Mouse (Mus musculus) left cerebral cortex, postnatal 4 days (tissue): ENCODE data around the gene Styk1. TPM values are rescaled to one million over a fixed set of nuclear protein-coding genes. Genes with fewer than 3 reads are reported as not detected.

ENCODE experiments used
- DNase-seq: peaks from one replicate; pipeline ENCODE4 v3.0.0-alpha.2; 2022
- intact Hi-C: fragments of 180-260 bp; cut with DNase I; formaldehyde crosslinking; loops from one replicate; pipeline ENCODE4 v1.15.1; 2025
- total RNA-seq, 2 experiments: library from RNA; stranded (reverse); gene quantifications; 2 replicates each; pipeline ENCODE4 v1.2.3; 2021

Gene Styk1
- total RNA-seq, 2 experiments from 2014 or later: 6.6 to 6.7 TPM

DNA sequence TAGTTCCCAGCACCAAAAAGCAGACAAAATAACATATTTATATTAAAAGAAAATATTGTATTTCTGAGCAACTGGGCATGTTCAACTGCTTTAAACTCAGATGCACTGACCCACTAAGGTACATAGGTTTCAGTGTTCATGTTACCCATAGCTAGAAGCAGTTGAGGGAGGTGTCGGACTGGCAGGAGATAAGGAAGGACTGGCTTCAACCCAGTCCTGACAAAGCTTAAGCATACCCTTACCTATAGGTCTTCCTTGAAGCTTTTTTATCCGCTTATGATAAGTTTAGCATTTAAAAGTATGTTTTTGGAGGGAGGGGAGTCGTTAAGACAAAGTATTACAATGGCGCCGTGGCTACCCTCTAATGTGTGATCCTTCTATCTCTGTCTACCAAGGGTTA lies 17.4 kb upstream of the Styk1 start:
- DNase-seq: no peak
- intact Hi-C loops: no loop called here

DNA sequence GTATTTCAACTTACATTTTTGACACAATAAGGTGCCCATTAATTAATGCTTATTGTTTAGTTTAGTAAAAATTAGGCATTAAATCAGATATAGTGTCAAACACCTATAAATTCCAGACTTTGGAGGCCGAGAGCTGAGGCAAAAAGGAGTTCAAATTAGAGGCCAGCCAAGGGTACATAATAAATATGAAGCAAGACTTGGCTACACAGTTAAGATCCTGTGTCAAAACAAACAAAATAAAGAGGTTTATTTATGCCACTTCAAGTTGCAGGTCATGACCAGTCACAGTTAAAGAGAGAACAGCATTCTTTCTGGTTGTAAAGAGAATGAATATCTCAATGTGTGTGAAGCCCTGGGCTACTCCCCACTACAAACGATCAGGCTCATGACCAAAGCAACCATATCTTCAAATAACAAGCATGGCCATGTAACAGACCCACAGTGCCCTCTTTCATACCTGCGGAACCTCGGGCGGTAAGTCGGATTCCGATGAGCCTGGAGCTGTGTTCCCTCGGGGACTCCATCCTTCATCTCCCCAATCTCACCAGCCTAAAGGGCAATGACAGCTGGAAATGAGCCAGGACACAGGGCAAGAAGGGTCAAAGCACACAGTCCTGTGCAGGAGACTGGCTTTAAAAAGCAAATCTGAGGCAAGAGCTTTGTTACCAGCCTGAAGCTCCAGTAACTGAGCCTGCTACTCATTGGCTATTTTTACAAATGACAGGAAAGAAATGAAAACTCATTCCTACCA lies 16.6 kb upstream of the Styk1 start:
- intact Hi-C loops: loop anchor here (5.0 kb wide), 1 partner anchor 47 kb away; no protein-coding TSS in a partner anchor
- no peak for DNase-seq

DNA sequence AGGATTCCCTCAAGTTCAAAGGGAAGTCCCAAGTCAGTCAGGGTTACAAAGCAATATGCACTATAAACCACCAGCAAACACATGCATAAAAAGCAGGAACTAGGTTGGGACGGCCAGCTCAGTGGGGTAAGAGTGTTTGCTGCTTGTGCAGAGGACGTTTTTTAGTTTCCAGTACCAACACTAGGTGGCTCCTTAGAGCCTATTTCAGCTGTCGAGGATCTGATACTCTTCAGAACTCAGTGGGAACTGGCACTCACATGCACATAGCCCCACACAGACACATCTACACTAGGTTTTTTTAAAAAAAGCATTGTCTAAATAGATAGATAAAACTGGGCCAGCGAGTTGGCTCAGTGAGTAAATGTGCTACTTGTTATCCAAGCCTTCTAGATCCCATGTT lies 13.7 kb upstream of the Styk1 start:
- intact Hi-C loops: loop anchor here (5.0 kb wide), 1 partner anchor 50 kb away; no protein-coding TSS in a partner anchor
- DNase-seq: no peak

DNA sequence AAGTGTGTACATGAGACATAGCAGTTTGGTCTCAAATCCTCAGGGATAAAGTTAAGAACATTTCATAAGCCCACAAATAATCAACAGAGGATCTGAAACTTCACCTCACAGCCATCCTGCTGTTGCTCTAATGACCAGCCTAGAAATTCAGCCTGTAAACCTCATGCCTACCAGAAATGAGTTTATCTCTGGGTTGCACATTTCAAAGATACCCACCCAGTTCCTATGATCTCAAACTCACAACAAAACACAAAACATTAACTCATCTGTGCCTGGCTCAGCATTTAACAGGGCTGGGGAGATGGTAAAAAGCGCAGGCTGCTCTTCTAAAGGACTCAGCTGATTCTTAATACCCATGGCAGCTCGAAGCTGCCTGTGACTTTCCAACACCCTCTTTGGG lies 11.0 kb upstream of the Styk1 start:
- DNase-seq: no peak
- intact Hi-C loops: no loop called here

DNA sequence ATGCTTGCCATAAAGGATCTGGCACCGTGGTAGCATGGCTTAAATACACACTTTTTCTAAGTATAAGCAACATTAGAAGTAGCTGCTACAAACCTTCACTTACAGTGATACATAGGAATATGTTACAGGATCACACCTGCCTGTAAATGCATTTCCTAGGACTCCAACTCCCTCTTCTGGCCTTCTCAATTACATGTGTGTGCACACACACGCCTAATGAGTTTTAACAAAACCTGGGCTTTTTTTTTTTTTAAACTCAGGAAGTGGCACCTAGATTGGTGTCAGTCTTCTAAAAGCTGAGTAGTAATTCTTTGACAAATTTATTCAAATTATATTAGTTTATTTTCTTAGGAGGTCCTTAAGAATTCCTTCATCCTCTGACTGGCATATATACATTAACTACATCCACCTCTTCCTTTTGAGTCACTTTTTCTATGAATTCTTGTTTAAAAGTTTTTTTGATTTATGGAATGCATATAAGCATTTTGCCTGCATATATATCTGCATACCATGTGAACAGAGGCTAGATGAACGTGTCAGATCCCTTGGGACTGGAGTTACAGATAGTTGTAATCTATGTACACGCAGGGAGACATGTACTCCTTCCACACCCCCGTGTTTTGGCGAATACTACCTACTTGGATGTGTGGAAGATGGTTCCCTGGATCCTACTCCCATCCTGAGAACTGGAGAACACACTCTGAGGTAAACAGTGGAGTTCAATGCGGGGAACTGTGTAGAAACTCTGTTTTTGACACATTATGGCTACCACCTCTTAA lies 9.8 kb upstream of the Styk1 start:
- intact Hi-C loops: no loop called here
- DNase-seq: no peak

DNA sequence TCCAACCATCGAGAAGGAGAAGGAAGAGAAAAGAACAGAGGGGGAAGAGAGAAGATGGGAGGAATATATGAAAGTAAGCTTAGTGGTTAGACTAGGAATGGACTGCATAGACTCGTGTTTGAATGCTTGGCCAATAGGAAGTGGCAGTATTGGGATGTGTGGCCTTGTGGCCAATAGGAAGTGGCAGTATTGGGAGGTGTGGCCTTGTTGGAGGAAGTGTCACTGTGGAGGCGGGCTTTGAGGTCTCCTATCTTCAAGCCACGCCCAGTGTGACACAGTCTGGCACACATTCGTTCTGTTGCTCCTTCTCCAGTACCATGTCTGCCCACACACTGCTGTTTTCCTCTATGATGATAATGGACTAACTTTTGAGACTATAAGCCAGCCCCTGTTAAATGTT lies 7.3 kb upstream of the Styk1 start:
- DNase-seq: peak; percentile 6

DNA sequence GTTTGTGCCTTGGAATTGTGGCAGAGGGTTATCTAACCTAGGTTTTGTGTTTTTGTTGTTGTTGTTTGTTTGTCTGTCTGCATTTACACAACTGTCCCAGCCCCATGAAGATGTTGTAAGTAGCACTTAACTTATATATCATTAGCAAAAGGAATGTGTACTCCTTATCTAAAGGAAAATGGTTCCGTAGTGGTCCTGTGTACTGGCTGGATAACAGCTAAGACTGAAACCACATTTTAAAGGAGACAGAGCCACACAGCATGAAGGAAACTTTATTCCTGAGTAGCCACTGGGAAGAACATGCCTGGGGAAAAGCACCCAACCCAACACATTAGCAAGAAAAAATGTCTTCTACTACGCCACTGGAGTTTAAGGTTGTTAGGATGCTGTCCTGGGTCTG lies 6.1 kb upstream of the Styk1 start:
- intact Hi-C loops: no loop called here
- DNase-seq: no peak

More for the DNA sequence above, 7.3 kb upstream of the Styk1 start:
- intact Hi-C loops: no loop called here

DNA sequence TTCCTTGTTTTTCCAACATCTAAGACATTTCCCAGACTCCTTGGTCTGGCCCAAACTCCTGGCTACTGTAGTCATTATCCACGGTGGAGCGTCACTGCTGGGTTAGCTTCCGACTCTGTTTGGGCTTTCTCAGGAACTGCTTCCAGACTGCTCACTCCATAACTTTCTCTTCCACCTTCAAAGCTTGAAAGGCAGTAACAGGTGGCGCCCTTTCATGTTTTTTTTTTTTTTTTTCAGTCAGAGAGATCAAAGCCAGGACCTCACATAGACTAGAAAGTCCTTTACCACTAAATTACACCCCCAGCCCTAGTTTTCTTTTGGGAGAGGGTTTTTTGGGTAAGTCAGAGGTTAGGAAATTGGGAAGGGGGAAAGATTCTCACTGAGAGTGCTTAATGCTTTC lies 1.5 kb upstream of the Styk1 start:
- no peak for DNase-seq
- intact Hi-C loops: no loop called here

DNA sequence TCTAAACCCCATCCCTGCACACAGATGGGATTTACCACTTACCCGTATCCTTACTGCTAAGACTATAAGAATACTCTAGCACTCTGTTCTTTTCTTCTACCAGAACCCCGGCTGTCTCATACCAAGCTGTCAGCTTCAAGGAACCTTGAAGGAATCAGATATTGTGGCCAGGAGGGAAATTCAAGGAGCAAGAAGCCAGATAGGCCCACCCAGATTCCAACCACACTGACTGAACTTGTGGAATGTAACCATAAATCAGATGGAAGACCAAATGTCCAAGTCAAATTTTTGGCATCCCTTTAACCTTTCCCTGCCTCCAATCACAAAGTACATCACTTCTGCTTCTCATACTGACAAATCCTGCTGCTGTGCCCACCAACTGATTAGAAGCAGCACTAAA lies 6.4 kb downstream of the Styk1 start:
- DNase-seq: no peak
- intact Hi-C loops: no loop called here

DNA sequence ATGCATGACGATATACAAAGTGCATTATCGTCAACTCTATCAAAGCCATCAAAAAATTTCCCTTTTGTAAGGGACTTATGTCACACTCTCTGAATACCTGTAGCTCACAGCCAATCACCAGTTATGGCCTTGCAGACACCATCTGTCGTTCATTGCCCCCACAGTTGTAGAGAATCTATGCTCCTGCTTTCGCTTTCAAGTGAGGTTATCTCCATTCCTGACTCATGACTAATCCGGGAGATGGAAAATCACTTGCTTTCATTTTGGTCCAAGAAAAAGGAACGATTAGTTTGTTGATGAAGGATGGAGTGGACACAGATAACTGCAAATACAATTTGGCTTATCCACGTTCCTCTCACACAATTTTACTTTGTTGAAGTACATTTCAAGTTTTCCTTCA lies 9.1 kb downstream of the Styk1 start:
- intact Hi-C loops: no loop called here
- DNase-seq: no peak

DNA sequence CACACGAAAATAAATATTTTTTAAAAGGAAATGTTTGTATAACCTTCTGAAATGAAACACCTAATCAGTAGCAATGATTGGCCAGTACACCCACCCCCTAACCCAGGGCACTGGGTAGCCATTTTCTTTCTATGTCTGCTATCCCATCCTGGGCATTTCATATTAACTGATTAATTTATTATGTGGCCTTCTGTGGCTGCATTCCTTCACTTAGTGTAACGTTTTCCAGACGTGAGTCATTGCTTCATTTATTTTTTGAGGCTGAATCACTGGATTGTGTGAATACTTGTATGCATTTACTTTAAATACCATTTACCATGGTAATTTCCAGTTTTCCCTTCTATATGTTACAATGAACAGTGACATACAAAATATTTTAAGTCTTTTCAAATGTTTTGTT lies 13.3 kb downstream of the Styk1 start:
- intact Hi-C loops: no loop called here
- DNase-seq: no peak

DNA sequence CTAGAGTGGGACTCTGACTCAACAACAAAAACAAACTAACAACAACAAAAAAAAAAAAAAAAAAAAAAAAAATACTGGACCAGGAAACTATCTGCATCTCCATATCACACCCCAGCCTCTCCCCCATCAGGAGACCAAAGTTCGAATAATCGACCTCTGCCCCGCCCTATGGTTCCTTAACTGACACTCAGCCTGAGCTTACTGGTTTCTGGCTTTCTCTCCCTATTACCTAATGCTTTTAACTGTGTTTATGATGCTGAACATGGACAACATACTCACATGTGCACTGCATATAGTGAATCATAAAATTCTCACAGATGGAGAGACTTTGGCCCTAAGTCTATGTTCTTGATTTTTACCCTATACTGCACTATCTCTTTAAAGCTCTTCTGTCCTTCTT lies 14.1 kb downstream of the Styk1 start:
- intact Hi-C loops: no loop called here
- no peak for DNase-seq

DNA sequence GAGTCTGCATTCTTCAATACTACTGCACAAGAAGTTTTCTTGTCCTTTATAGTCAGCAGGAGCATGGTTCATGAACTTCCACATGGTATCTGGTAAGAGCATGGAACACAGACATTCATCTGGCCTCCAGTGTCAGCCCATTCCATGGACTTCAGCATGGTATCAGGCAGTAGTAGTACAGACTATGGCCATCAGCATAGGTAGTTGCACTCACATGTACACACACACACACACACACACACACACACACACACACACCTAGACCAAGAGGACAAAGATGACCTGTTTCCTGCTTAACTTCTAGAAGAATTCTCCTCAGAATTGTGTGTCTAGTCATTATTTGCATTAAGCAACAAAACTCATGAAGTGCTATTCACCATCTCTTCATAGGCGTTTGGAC lies 14.6 kb downstream of the Styk1 start:
- intact Hi-C loops: no loop called here
- no peak for DNase-seq

DNA sequence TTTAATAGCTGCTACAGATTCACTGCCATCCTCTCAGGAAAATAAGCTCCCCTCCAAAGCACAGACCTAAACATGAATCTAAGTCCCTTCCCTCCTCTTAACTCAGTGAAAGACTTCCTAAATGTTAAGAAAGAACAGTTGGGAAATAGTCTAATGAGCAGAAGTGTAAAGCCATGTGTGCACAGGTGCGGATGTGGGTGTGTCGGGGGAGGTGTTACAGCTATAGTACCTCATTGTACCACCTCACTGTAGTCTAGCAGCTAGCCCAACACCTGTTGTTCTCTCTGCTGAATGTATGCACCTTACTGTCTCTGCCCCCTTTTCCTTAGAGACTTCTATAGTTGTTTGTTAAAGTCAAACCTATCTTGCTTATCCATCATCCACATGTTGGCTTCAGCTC lies 26.3 kb downstream of the Styk1 start:
- intact Hi-C loops: no loop called here

DNA sequence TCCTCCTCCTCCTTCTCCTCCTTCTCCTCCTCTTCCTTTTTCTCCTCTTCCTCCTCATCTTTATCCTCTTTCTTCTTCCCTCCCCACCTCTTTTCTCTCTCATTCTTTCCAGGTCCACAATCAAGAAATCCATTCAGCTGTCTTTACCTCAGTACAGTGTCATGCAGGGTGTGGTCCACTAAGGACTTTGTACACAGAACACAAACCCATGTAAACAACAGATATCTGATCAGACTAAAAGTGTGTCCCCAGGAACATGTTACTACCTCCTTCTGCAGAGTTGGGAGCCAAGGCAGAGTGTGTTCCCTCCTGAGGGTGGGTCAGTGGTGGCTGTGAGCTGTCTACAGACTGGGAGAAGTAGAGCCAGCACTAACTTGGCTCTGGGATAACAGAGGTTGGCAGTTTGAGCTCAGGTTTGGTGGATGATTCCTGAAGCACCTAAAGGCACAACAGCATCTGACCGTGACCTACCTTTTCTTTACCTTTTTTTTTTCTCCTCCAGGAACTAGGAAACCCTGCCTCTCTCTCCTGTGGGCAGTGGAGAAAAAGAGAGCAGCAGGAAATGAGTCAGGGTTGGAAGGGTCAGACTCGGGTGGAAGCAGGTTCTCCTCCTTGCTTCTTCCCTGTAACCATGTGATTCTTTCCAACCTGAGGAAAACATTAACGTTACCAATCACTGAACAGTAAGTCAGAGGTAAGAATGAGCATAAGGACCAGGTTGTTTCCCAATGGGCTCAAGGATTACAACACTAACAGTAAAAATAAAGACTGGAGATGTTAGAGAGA lies 31.4 kb downstream of the Styk1 start:
- intact Hi-C loops: no loop called here
- DNase-seq: no peak

More for the DNA sequence above, 26.3 kb downstream of the Styk1 start:
- no peak for DNase-seq

DNA sequence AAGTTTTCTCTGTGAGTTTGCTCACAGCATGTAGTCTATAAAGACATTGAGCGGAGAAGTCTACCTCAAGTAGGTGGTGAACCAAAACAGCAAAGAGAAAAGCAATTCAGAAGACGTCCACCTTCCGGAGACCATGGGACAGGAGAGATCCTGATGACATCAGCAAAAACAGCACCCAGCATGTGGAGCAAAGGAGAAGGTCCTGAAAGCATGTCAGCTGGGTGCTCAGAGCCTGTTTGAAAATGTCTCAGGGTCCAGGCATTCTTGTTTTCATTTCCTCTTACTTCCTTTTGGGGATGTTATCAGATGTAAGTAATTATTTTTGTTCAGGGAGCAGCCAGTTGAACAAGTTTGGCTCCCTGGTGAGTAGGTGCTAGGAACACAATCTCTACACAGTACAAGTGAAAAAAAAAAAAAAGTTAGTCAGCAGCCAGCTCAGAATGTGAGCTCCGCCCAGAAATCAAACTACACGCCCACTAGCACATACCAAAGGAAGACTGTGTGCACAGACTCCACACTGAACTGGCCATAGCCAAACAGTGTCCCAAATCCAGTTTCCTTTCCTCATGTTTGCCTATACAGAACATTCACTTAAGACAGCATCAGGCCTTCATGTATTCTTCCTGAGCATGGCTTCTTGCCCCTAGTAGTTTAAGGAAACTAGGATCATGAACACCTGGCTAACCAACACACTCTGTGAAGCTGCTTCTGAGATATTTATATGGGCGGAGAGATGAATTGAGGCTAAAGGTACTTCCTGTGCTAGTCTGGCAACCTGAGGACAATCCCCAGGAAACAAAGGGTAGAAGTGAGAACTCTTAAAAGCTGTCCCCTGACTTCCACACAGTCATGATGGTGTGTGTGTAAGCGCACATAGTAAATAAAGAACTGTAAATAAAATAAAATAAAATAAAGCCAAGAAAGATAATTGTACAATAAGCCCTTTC lies 37.0 kb downstream of the Styk1 start:
- intact Hi-C loops: no loop called here
- no peak for DNase-seq

DNA sequence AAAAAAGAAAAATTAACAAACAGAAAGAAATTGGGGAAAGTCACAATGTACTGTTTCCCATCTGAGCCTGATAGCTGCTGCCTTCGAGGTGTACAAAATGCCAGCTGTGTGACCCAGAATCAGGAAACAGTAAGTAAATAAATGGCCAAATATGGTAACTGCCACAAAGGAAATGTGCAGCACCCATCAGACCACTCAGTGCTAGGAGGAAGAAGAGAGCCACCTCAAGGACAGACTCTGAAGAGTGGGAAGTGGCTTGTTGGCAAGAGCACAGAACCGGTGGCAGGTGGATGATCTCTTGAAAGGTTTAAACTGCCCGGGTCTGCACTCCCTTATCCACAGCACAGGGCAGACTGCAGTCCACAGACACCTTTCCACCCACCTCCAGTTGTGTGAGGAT lies 45.4 kb downstream of the Styk1 start:
- no peak for DNase-seq
- intact Hi-C loops: no loop called here

DNA sequence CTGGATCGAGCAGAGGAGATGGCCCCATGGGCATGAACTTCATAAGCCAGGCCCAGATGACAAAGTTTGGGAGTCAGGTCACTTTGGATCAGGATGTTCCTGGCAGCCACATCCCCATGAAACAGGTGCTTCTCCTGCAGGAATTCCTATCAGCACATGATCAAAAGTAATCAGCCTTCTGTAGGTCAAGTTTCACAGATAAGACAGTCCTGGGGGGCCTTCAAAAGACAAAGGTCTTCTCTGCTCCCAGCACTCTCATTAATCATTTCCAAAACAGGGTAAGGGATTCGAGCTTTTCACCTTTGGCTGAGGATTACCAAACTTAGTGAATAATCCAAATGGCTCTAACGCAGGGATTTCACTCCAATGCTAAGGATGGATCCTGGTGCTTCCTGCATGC lies 48.6 kb downstream of the Styk1 start:
- no peak for DNase-seq
- intact Hi-C loops: no loop called here

DNA sequence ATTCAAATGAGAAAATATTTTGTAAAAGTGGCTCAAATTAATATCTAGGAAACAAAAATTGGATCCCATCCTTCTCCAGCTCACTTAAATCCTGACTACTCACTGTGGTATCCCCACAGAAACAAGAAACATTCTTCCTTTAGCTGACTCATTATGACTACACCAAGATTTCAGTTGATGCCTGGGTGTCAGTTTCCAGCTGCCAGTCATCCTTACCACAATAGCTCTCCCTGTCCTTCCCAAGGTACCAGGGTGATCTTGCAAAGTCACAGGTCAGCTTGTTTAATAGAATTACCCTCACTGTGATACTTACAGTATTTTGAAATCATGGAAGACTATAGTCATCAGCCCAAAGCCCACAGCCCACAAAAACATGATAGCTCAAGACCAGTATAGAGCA lies 54.9 kb downstream of the Styk1 start:
- no peak for DNase-seq
- intact Hi-C loops: no loop called here

DNA sequence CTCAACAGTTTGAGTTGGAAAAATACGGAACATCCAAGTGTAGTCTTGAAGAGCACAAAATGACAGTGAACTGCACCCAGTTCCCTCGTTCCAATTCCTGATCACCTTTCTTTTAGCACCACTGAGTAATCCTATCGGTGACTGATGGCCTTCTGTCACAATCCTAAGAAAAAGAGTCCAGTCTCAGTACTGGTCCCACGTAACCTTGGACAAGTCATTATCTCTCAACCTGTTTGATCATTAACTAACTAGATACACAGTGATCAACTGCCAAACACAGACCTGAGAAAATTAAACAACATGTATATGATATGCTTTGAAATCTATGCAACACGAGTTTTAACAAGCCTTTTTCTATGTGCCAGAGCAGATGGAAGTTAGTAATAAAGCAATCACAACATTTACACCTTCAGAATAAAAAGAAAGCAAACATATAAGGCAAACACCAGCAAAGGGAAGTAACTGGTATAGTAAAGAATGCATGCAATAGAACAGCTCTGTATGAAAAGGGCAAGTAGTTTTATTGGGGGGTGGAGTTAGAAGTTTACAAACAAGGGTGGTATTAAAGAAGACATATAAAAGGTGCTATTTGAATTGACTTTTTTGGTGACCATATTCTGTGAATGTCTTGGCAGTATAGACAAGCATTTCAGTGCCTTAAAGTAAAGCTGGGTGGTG lies 58.8 kb downstream of the Styk1 start:
- no peak for DNase-seq
- intact Hi-C loops: no loop called here
